Comparison of ENCODE assay signal across 16 mouse cellular contexts in the genomic region with DNA sequence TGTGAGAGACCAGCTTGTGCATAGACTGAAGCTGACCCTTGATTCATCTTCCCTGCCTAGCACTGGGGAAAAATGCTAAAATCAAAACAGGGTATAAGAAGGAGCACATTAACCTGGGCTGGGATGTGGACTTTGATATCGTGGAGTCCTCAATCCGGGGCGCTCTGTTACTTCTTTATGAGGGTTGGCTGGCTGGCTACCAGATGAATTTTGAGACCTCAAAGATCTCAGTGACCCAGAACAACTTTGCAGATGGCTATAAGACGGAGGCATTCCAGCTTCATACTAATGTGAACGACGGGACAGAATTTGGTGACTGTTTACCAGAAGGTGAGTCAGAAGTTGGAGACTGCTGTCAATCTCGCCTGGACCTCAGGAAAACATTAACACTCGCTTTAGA.
"Had no signal": no experiment of that assay in that cellular context is flagged by ENCODE, and none has a peak within 500 bp of the region (broad histone marks: within the 10 kb centered on the region; RNA-seq: fewer than 3 reads in every experiment).

No protein-coding gene starts in this region.

- H3K36me3 ChIP-seq: intestine, embryonic 15.5 days; liver, embryonic 13.5 days; midbrain, embryonic 12.5 days; midbrain, embryonic 15.5 days; neural tube, embryonic 12.5 days; neural tube, embryonic 15.5 days; stomach, embryonic 15.5 days had no signal

- H3K27me3 ChIP-seq: intestine, embryonic 15.5 days; liver, embryonic 13.5 days; midbrain, embryonic 12.5 days; midbrain, embryonic 15.5 days; neural tube, embryonic 12.5 days; neural tube, embryonic 15.5 days; stomach, embryonic 15.5 days had no signal

- H3K9me3 ChIP-seq: intestine, embryonic 15.5 days; liver, embryonic 13.5 days; midbrain, embryonic 12.5 days; midbrain, embryonic 15.5 days; neural tube, embryonic 12.5 days; neural tube, embryonic 15.5 days; stomach, embryonic 15.5 days had no signal

- H3K4me1 ChIP-seq: intestine, embryonic 15.5 days; liver, embryonic 13.5 days; midbrain, embryonic 12.5 days; midbrain, embryonic 15.5 days; neural tube, embryonic 12.5 days; neural tube, embryonic 15.5 days; stomach, embryonic 15.5 days had no signal

- H3K4me3 ChIP-seq: intestine, embryonic 15.5 days; liver, embryonic 13.5 days; midbrain, embryonic 12.5 days; midbrain, embryonic 15.5 days; neural tube, embryonic 12.5 days; neural tube, embryonic 15.5 days; stomach, embryonic 15.5 days had no signal

- H3K9ac ChIP-seq: intestine, embryonic 15.5 days; liver, embryonic 13.5 days; midbrain, embryonic 12.5 days; midbrain, embryonic 15.5 days; neural tube, embryonic 12.5 days; neural tube, embryonic 15.5 days; stomach, embryonic 15.5 days had no signal

- H3K27ac ChIP-seq: intestine, embryonic 15.5 days; kidney, postnatal 0 days; liver, embryonic 13.5 days; midbrain, embryonic 12.5 days; midbrain, embryonic 15.5 days; neural tube, embryonic 12.5 days; neural tube, embryonic 15.5 days; stomach, embryonic 15.5 days had no signal

- DNase-seq: liver, embryonic 13.5 days; lung, adult 2 months; lung, postnatal 14 days; lung, postnatal 4 days; right cerebral cortex, adult 18-20 months; right cerebral cortex, postnatal 14 days; spleen, adult 18-20 months; thymus, postnatal 25 days had no signal

- ATAC-seq: hindbrain, embryonic 16.5 days; intestine, embryonic 15.5 days; midbrain, embryonic 15.5 days had no signal

- H3K4me2 ChIP-seq: intestine, embryonic 15.5 days; liver, embryonic 13.5 days; midbrain, embryonic 12.5 days; midbrain, embryonic 15.5 days; neural tube, embryonic 12.5 days; neural tube, embryonic 15.5 days; stomach, embryonic 15.5 days had no signal
